Mouse (Mus musculus): ENCODE measurements around the gene Zfp385b. TPM values are rescaled to one million over a fixed set of nuclear protein-coding genes. Genes with fewer than 3 reads are reported as not detected.

Gene Zfp385b
- 2.7 and 2.8 TPM in 2 replicates for polyA plus RNA-seq (2016; fragmentation: Nextera tagmentation; extraction: Ambion mirVana)

- no peaks in the 10 kb centered on the region for H3K9me3 ChIP-seq
- H3K27me3 ChIP-seq, result peaks cover 41% of the 10 kb centered on the region
- no peak within 1 kb of the TSS for H3K4me3 ChIP-seq
- no peaks in the 10 kb centered on the region for H3K36me3 ChIP-seq
- H3K4me2 ChIP-seq (replicated peaks), result no peak within 1 kb of the TSS
- ATAC-seq (ENCODE audit: low FRiP score, low read depth), result no peak
- no peak within 1 kb of the TSS for H3K9ac ChIP-seq (replicated peaks)
- no peak within 1 kb of the TSS for H3K27ac ChIP-seq (replicated peaks)
- peaks cover 14% of the 10 kb centered on the region for H3K4me1 ChIP-seq
These were observed at the start of gene Zfp385b for GRCm38 (mm10) chr2:77819539-77819938. Gene Zfp385b (minus strand): TSS chr2:77819639.

DNA sequence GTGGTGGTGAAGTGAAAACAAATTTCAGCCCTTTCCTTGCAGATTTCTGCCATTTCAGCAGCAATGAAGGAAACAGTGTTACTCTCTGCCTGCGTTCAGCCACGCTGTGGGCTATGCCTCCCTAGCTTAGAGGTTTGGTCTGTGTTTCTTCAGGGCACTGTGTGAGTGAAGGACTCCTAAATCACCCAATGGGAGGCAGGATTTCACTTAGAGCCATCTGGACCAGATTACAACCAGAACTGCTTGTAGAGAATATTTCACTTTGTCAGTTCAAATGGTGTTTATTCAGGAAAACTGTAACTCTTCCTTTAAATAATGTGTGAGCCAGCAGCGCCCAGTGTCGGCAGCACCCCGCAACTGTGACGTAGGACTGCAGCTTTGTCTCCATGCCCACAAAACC is 44.5 kb upstream of the Zfp385b start:
- Histone ChIP-seq H3K4me2 (replicated peaks) (no peak overlapping the region), H3K9me3 (no peaks in the 10 kb centered on the region), H3K36me3 (no peaks in the 10 kb centered on the region), H3K27me3 (no peaks in the 10 kb centered on the region), H3K4me1 (no peaks in the 10 kb centered on the region), H3K4me3 (no peak overlapping the region), H3K9ac (replicated peaks) (no peak overlapping the region), H3K27ac (replicated peaks) (no peak overlapping the region)
- 81% methylated on average over 6 of the region's 6 CpGs for whole genome bisulfite sequencing
- ATAC-seq (ENCODE audit: low FRiP score, low read depth), result no peak

- no peak overlapping the region for H3K4me2 ChIP-seq (replicated peaks)
- H3K27ac ChIP-seq (replicated peaks), result no peak overlapping the region
- H3K9me3 ChIP-seq, result no peaks in the 10 kb centered on the region
- no peak overlapping the region for H3K9ac ChIP-seq (replicated peaks)
- no peaks in the 10 kb centered on the region for H3K27me3 ChIP-seq
- H3K36me3 ChIP-seq, result no peaks in the 10 kb centered on the region
- H3K4me1 ChIP-seq, result no peaks in the 10 kb centered on the region
- H3K4me3 ChIP-seq, result no peak overlapping the region
- WGBS, result 84% methylated on average over 15 of the region's 15 CpGs
- no peak for ATAC-seq (ENCODE audit: low FRiP score, low read depth)
These were observed 44.1 kb upstream of the Zfp385b start for GRCm38 (mm10) chr2:77863522-77863921.

- H3K36me3 ChIP-seq, result no peaks in the 10 kb centered on the region
- no peak overlapping the region for H3K27ac ChIP-seq (replicated peaks)
- no peak overlapping the region for H3K9ac ChIP-seq (replicated peaks)
- H3K4me3 ChIP-seq, result no peak overlapping the region
- no peaks in the 10 kb centered on the region for H3K4me1 ChIP-seq
- no peaks in the 10 kb centered on the region for H3K9me3 ChIP-seq
- no peak for ATAC-seq (ENCODE audit: low FRiP score, low read depth)
- H3K27me3 ChIP-seq, result no peaks in the 10 kb centered on the region
- 77% methylated on average over 6 of the region's 6 CpGs for WGBS
- H3K4me2 ChIP-seq (replicated peaks), result no peak overlapping the region
These were observed 22.0 kb upstream of the Zfp385b start for GRCm38 (mm10) chr2:77841464-77841863.

DNA sequence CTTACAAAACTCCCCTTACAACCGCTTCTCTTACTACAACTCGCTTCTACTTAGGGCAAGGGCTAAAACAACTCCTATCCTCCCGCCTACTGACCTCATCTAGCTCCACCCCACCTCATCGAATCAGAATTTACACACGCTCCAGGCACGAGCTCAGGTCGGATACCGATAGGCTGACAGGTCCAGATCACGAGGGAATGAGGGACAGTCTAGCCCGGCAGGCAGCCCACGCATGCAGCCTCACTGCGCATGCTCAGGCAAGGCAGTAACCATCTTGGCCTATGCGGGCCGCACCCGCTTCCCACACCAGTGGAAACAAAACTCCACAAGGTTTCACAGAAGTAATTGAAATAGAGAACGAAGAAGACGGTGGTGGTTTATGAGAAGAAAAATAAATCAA is 20.1 kb upstream of the Zfp385b start:
- Histone ChIP-seq H3K36me3 (no peaks in the 10 kb centered on the region), H3K27ac (replicated peaks) (no peak overlapping the region), H3K4me1 (no peaks in the 10 kb centered on the region), H3K9ac (replicated peaks) (no peak overlapping the region), H3K27me3 (no peaks in the 10 kb centered on the region), H3K9me3 (no peaks in the 10 kb centered on the region), H3K4me2 (replicated peaks) (no peak overlapping the region), H3K4me3 (no peak overlapping the region)
- 88% methylated on average over 17 of the region's 17 CpGs for WGBS
- no peak for ATAC-seq (ENCODE audit: low FRiP score, low read depth)

DNA sequence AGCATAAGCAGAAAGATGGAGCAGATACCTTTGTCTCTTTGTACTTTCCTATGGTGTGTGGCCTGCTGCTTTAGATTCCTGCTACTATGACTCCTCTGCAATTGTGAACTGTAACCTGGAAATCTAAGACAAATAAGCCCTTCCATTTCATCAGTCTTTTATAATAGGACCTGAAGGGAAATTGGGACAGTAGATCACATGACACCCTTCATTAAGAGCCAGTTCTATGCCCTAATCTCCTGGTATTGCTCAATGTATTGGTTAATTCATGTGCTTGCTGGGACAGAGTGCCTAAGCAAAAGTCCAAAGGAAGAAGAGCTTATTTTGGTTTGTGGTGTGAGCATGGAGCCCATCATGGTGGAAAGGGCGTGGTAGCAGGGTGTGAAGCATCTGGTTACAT is 19.2 kb upstream of the Zfp385b start:
- H3K4me3 ChIP-seq, result no peak overlapping the region
- no peaks in the 10 kb centered on the region for H3K9me3 ChIP-seq
- no peak for ATAC-seq (ENCODE audit: low FRiP score, low read depth)
- no peaks in the 10 kb centered on the region for H3K4me1 ChIP-seq
- no peak overlapping the region for H3K9ac ChIP-seq (replicated peaks)
- H3K4me2 ChIP-seq (replicated peaks), result no peak overlapping the region
- H3K27ac ChIP-seq (replicated peaks), result no peak overlapping the region
- H3K27me3 ChIP-seq, result no peaks in the 10 kb centered on the region
- WGBS, result 81% methylated on average over 1 of the region's 1 CpGs
- no peaks in the 10 kb centered on the region for H3K36me3 ChIP-seq

GRCm38 (mm10) chr2:77835781-77836180 is 16.3 kb upstream of the Zfp385b start:
- Histone ChIP-seq H3K9me3 (no peaks in the 10 kb centered on the region), H3K4me1 (no peaks in the 10 kb centered on the region), H3K4me2 (replicated peaks) (no peak overlapping the region), H3K36me3 (no peaks in the 10 kb centered on the region), H3K4me3 (no peak overlapping the region), H3K27me3 (no peaks in the 10 kb centered on the region), H3K9ac (replicated peaks) (no peak overlapping the region), H3K27ac (replicated peaks) (no peak overlapping the region)
- 54% methylated on average over 3 of the region's 3 CpGs for WGBS
- no peak for ATAC-seq (ENCODE audit: low FRiP score, low read depth)

DNA sequence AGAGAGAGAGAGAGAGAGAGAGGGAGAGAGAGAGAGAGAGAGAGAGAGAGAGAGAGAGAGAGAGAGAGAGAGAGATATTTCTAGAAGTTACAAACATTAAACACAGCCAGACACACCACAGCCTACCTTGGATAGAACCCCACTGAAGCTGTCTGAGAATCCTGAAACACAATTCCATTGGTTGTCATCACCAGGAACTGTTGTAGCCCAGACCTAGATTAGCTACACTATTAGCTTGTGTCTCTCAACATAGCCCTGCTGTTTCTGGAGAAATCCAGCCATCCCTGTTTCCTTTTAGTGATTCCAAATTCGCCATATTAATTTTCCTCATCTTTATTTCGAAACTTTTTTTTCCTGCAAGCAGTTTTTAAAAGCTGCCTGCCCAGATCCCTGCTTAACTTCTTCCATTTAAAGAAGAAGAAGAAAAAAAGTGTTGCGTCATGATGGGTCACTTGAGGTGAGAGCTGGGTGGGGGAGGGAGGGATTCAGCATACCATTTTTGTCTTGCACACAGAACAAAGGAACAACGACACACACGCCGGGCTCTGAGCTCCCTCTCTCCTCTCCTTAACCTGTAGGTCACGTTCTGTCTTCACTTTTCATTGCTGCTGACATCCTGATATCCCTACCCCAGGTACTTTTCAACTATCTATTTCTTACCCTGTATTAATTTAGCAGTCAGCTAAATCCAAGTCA is 6.8 kb upstream of the Zfp385b start:
- no peak for ATAC-seq (ENCODE audit: low FRiP score, low read depth)
- no peak overlapping the region for H3K4me3 ChIP-seq
- H3K27ac ChIP-seq (replicated peaks), result no peak overlapping the region
- no peaks in the 10 kb centered on the region for H3K36me3 ChIP-seq
- H3K27me3 ChIP-seq, result no peaks in the 10 kb centered on the region
- no peaks in the 10 kb centered on the region for H3K9me3 ChIP-seq
- no peaks in the 10 kb centered on the region for H3K4me1 ChIP-seq
- no peak overlapping the region for H3K4me2 ChIP-seq (replicated peaks)
- 50% methylated on average over 7 of the region's 7 CpGs for WGBS
- H3K9ac ChIP-seq (replicated peaks), result no peak overlapping the region

DNA sequence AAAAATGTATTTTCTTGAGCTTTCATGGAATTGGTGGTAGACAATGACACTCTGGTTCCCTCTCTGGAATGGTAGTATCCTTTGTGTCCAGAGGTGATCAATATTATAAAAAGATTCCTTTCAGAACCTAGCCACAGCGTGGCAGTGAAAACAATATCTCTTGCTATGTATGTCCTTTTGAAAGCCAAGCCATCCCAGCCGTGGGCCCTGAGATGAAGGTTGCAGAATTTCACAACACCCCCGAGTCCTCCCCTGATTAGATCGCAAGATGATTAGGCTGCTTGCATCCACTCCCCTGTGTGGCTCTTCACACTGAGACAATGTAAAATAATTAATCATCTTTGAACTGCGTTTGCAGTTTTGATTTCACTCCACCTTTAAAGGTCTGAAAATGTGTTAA is 3.6 kb upstream of the Zfp385b start:
- H3K4me2 ChIP-seq (replicated peaks), result no peak overlapping the region
- H3K27me3 ChIP-seq, result peaks cover 8% of the 10 kb centered on the region
- no peak for ATAC-seq (ENCODE audit: low FRiP score, low read depth)
- no peaks in the 10 kb centered on the region for H3K4me1 ChIP-seq
- no peaks in the 10 kb centered on the region for H3K36me3 ChIP-seq
- H3K4me3 ChIP-seq, result no peak overlapping the region
- WGBS, result 86% methylated on average over 5 of the region's 5 CpGs
- no peaks in the 10 kb centered on the region for H3K9me3 ChIP-seq
- H3K9ac ChIP-seq (replicated peaks), result no peak overlapping the region
- no peak overlapping the region for H3K27ac ChIP-seq (replicated peaks)

GRCm38 (mm10) chr2:77817357-77817894 is 2.0 kb downstream of the Zfp385b start:
- Histone ChIP-seq H3K4me3 (peak overlapping the region; percentile 74), H3K27ac (replicated peaks) (no peak overlapping the region), H3K4me2 (replicated peaks) (peak overlapping the region; percentile 100), H3K9ac (replicated peaks) (peak overlapping the region; percentile 64; the same call in 1 of the 2 replicates), H3K36me3 (no peaks in the 10 kb centered on the region), H3K27me3 (peaks cover 43% of the 10 kb centered on the region), H3K4me1 (peaks cover 14% of the 10 kb centered on the region), H3K9me3 (no peaks in the 10 kb centered on the region)
- ATAC-seq (ENCODE audit: low FRiP score, low read depth), result no peak
- WGBS, result 31% methylated on average over 12 of the region's 12 CpGs

DNA sequence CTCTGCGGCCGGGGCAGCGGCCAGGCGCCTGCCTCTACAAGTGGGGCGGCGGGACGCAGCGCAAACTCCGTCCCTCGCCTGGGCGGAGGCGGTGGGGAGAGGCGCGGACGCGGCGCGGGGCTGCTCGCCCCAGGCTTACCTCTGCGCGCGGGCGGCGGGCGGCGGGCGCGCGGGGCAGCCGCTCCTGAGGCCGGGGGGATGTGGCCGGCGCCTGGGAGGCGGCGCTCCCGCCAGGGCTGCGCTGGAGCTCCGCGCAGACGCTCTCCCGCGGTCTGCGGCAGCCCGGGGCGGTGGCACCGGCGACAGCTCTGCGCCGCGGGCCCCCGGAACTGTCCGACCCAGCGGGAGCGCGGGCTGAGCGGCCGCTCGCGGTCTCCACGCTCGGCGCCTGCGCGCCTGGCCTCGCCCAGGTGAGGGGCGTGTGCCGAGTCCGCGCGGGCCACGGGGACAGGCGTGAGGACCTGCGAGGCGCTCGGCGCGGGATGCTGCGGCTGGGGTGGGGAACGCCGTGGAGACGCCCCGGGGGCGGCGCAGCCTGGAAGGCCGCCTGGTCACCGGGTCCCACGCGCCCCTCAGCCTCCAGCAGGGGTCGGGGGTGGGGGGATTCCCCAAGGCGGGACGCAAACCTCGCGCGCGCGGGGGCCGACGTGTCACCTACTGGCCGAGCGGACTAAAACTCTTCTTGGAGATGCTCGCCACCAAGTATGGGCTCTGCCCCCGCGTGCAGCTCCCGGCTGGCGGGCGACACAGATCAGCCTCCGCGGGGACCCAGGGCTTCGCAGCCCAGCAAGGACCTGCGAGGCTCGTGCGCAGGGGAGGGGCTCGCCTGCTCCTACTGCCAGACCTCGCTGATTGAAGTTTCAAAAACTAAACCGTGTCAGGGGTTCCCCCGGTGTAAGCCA is 2.8 kb downstream of the Zfp385b start:
- H3K27ac ChIP-seq (replicated peaks), result no peak overlapping the region

DNA sequence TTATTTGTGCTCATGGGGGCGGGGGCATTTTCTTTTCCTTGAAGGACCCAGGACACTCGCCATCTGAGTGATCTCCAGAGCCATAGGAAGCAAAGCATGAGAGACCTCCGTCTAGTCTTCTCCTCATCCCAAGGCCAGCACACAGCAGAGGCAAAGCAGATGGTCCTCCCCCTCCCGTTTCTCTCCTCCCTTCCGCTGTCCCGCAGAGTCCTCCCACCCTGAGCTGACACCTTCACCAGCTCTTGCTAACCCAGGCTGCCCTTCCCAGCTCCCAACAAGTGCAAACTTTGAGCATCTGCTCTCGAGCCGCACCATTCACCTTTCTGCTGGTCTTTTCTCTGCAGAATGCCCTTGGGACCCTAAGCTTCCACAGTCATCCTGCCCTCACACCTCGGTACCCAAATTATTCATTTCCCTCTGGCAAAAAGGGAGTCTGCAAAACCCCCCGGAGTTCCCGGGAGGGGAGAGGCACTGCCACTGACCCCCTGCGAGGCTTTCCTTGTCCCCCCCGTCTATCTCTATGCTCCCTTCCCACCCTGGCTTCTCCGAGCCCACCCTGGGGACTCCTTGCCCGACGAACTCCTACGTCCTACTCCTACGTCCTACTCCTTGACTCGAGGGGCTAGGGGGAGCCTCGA is 3.5 kb downstream of the Zfp385b start:
- ATAC-seq (ENCODE audit: low FRiP score, low read depth), result peak; percentile 21; the same call in 1 of the 2 replicates
- Histone ChIP-seq H3K4me2 (replicated peaks) (peak overlapping the region; percentile 100), H3K9me3 (no peaks in the 10 kb centered on the region), H3K27me3 (peaks cover 43% of the 10 kb centered on the region), H3K4me3 (peak overlapping the region; percentile 74), H3K4me1 (peaks cover 14% of the 10 kb centered on the region), H3K36me3 (no peaks in the 10 kb centered on the region), H3K27ac (replicated peaks) (no peak overlapping the region), H3K9ac (replicated peaks) (peak overlapping the region; percentile 64)
- 6% methylated on average over 20 of the region's 20 CpGs for WGBS

More for the DNA sequence above, 2.8 kb downstream of the Zfp385b start:
- peak overlapping the region; percentile 74 for H3K4me3 ChIP-seq
- no peaks in the 10 kb centered on the region for H3K9me3 ChIP-seq
- ATAC-seq (ENCODE audit: low FRiP score, low read depth), result peak; percentile 89
- H3K4me1 ChIP-seq, result peaks cover 14% of the 10 kb centered on the region
- 1% methylated on average over 107 of the region's 116 CpGs for WGBS
- H3K9ac ChIP-seq (replicated peaks), result peak overlapping the region; percentile 64
- H3K36me3 ChIP-seq, result no peaks in the 10 kb centered on the region
- peak overlapping the region; percentile 100 for H3K4me2 ChIP-seq (replicated peaks)
- H3K27me3 ChIP-seq, result peaks cover 43% of the 10 kb centered on the region

Measured in midbrain, embryonic 12.5 days (tissue).